21 mouse cellular contexts compared by ENCODE assay signal in the genomic region with DNA sequence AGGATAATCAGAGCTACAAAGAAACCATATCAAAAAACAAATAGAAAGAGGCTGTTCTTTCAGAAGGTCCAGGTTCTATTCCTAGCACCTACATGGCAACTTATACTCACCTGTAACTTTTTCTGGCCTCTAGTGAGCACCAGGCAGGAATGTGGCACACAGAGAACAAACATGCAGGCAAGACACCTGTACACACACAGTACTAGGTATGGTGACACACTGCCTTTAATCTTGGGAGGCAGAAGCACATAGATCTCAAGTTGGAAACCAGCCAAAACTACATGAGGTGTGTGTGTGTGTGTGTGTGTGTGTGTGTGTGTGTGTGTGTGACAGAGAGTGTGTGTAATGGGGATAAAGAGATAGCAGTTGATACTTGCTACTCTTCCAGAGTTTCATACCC.
"Had no signal": no experiment of that assay in that cellular context is flagged by ENCODE, and none has a peak within 500 bp of the region (broad histone marks: within the 10 kb centered on the region; RNA-seq: fewer than 3 reads in every experiment).

No protein-coding gene starts in this region.

- H3K9ac ChIP-seq: kidney, embryonic 15.5 days; limb, embryonic 13.5 days; liver, embryonic 12.5 days; liver, embryonic 15.5 days; lung, embryonic 15.5 days; midbrain, embryonic 13.5 days had no signal

- ATAC-seq: liver, embryonic 12.5 days; midbrain, embryonic 13.5 days; midbrain, embryonic 16.5 days had no signal

- H3K27ac ChIP-seq: kidney, embryonic 15.5 days; limb, embryonic 10.5 days; limb, embryonic 13.5 days; liver, embryonic 12.5 days; liver, embryonic 15.5 days; lung, embryonic 15.5 days; midbrain, embryonic 13.5 days had no signal

- H3K27me3 ChIP-seq: kidney, embryonic 15.5 days; limb, embryonic 13.5 days; liver, embryonic 12.5 days; liver, embryonic 15.5 days; lung, embryonic 15.5 days; midbrain, embryonic 13.5 days had no signal

- H3K4me2 ChIP-seq: kidney, embryonic 15.5 days; limb, embryonic 13.5 days; liver, embryonic 12.5 days; liver, embryonic 15.5 days; lung, embryonic 15.5 days; midbrain, embryonic 13.5 days had no signal

- DNase-seq: kidney, adult 11 months; kidney, adult 8-10 months; kidney, postnatal 10 days; kidney, postnatal 36 days; liver; lung, adult 18-20 months; lung, postnatal 14 days; lung, postnatal 4 days; right cerebral cortex, adult 18-20 months; right cerebral cortex, postnatal 14 days; right cerebral cortex, postnatal 4 days; thymus, adult 2 months; thymus, postnatal 25 days had no signal

- H3K4me3 ChIP-seq: kidney, embryonic 15.5 days; limb, embryonic 10.5 days; limb, embryonic 13.5 days; liver, embryonic 12.5 days; liver, embryonic 15.5 days; lung, embryonic 15.5 days; midbrain, embryonic 13.5 days had no signal

- H3K9me3 ChIP-seq: kidney, embryonic 15.5 days; limb, embryonic 10.5 days; limb, embryonic 13.5 days; liver, embryonic 12.5 days; liver, embryonic 15.5 days; lung, embryonic 15.5 days; midbrain, embryonic 13.5 days had no signal

- H3K4me1 ChIP-seq: kidney, embryonic 15.5 days; limb, embryonic 10.5 days; limb, embryonic 13.5 days; liver, embryonic 12.5 days; lung, embryonic 15.5 days; midbrain, embryonic 13.5 days had no signal
